Mouse (Mus musculus): Measurements from ENCODE around the gene Thsd4.
"Not testable (repeated sequence)": the region's sequence is repeated elsewhere in the genome, so short reads cannot be mapped to it uniquely, and the experiment has no call there.

Gene Thsd4

GRCm38 (mm10) chr9:59935866-59936265 is 586.0 kb downstream of the Thsd4 start:
- not testable (repeated sequence) for DNase-seq

GRCm38 (mm10) chr9:59930248-59930647 is 591.6 kb downstream of the Thsd4 start:
- no peak for DNase-seq
